Mouse (Mus musculus) testis, adult 2 months (tissue): ENCODE measurements at regions not wholly inside any gene's neighbourhood (a gene's known extent, or its start where the extent isn't known, plus 50 kb on each side); places are given as distances from the start of the nearest gene placed in this dataset.

Experiments used
- CTCF ChIP-seq: fragments of 200-500 bp; IDR thresholded peaks from 2 replicates; pipeline ENCODE4 v1.5.1; 2012; ENCODE audit warnings: low read depth, mild to moderate bottlenecking, inconsistent platforms, low read length, moderate library complexity; ENCODE audit not compliant: control insufficient read depth, insufficient read depth, insufficient replicate concordance
- POLR2A ChIP-seq: fragments of 200-500 bp; IDR thresholded peaks from 2 replicates; pipeline ENCODE4 v1.6.1; 2012; ENCODE audit warnings: low read depth, mild to moderate bottlenecking, inconsistent platforms, low read length, moderate library complexity; ENCODE audit not compliant: control insufficient read depth

DNA sequence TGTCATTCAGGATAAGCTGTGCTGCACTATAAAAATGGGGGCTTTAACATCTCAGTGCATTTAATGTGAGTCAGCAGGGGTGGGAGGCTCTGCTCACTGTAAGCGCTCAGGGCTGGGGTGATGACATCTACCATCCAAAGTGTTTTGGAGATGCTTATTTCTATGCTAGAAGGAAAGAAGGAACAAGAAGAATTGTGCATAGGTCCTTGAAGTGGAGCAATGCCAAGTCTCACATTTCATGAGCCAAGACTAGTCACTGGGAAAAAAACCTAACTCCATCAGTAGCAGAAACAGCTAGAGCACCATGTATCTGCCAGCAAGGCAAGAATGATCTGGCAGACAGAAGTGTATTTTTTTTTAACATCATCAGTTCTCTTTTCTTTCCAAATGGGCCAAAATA is 2761.2 kb upstream of the Lrrc6 start:
- TF ChIP-seq CTCF: no peak
- TF ChIP-seq POLR2A: no peak
